Comparison of ENCODE assay signal across 8 mouse cellular contexts in the genomic region with DNA sequence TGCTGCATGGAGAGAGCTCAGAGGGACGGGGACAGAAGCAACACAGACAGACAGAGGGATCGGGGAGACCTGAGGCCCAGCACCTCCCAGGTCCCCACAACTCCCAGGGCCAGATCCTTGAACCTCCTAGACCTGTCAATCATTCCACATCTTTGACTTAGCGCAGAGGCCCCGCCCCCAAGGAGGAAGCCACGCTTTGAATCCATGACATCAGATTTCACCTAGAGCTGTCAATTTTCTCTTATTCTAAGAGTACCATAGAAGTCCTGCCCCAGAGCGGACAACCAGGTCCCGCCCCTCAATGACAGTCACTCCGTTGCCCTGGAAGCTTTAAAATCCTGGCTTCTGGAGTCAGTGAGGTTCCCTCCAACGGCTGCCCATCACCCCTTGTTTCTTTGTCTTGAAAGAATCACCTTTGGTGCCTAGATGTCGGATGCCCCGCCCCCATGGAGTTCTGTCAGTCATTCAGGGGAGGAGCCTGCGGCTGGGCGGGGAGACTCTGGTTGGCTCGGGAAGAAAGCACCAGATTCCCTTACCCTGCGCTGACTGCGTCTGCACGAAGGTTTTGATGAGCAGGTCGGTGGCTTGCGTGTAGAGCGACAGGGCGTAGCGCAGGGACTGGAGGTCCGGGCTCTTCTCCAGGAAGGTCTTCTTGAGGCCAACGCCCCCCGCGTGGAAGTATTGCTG. TPM values are rescaled to one million over a fixed set of nuclear protein-coding genes. Genes with fewer than 3 reads are reported as not detected.
DNase-seq lines count a peak whose midpoint lies in the region.

No protein-coding gene starts in this region.

- intact Hi-C loops in heart, postnatal 36 days (cut with DNase I) = loop anchor here (1.0 kb wide), 1 partner anchor 73 kb away; no protein-coding TSS in a partner anchor
- intact Hi-C loops in left cerebral cortex, postnatal 25 days (cut with DNase I) = loop anchor here (2.0 kb wide), 1 partner anchor 73 kb away; no protein-coding TSS in a partner anchor

- DNase-seq in urinary bladder, postnatal 14 days (ENCODE audit: low spot score) = peak; percentile 53
- no peak for DNase-seq in urinary bladder, postnatal 4 days (ENCODE audit: low spot score in 2 of 2)
- DNase-seq in embryo, embryonic 9.5 days (ENCODE audit: extremely low spot score) = peak; percentile 79
- DNase-seq in heart, postnatal 36 days = peak; percentile 35 to 49
- DNase-seq in kidney, postnatal 4 days = peak; percentile 70 to 80
- DNase-seq in mesoderm, embryonic 11.5 days (ENCODE audit: low read depth, low spot score) = peak; percentile 52
- DNase-seq in testis, postnatal 10 days (ENCODE audit: low spot score) = peak; percentile 75
- no peak for DNase-seq in left cerebral cortex, postnatal 25 days (ENCODE audit: low spot score in 2 of 2)

RNA-seq across cellular contexts. Expression of a gene that starts 23.3 kb away (rescaled TPM):
- total RNA-seq in heart, postnatal 36 days (2021) = 10 to 100 TPM; 40.2 to 45.2 TPM
- 10 to 100 TPM; 49.3 to 51.5 TPM for total RNA-seq in left cerebral cortex, postnatal 25 days (2021)

RNA-seq across cellular contexts. Expression of a gene that starts 36.7 kb away (rescaled TPM):
- 1 to 10 TPM in 1 of 2 experiments, under 1 TPM in 1; 0.58 to 1.2 TPM for total RNA-seq in heart, postnatal 36 days (2021)
- 1 to 10 TPM; 3.6 to 4.2 TPM for total RNA-seq in left cerebral cortex, postnatal 25 days (2021)

RNA-seq across cellular contexts. Expression of a gene that starts 37.4 kb away (rescaled TPM):
- under 1 TPM; 0.49 to 0.64 TPM for total RNA-seq in heart, postnatal 36 days (2021)
- total RNA-seq in left cerebral cortex, postnatal 25 days (2021) = 100 to 1,000 TPM; 318 to 327 TPM

RNA-seq across cellular contexts. Expression of a gene that starts 42.0 kb away (rescaled TPM):
- 1 to 10 TPM; 8.2 to 8.6 TPM for total RNA-seq in heart, postnatal 36 days (2021)
- 1 to 10 TPM; 3.9 to 4.8 TPM for total RNA-seq in left cerebral cortex, postnatal 25 days (2021)

RNA-seq across cellular contexts. Expression of a gene that starts 42.1 kb away (rescaled TPM):
- total RNA-seq in heart, postnatal 36 days (2021) = 10 to 100 TPM; 64.7 to 69.7 TPM
- 10 to 100 TPM; 35.1 to 38.7 TPM for total RNA-seq in left cerebral cortex, postnatal 25 days (2021)

Comparison
In these comparisons a context has a peak if more than half of its experiments do, and no peak if none do; other contexts are left out.
1. DNase-seq: peak in urinary bladder, postnatal 14 days (single experiment), embryo, embryonic 9.5 days (single experiment), heart, postnatal 36 days (2 of 2), kidney, postnatal 4 days (2 of 2), mesoderm, embryonic 11.5 days (single experiment) and testis, postnatal 10 days (single experiment); none in urinary bladder, postnatal 4 days (0 of 2) and left cerebral cortex, postnatal 25 days (0 of 2).
2. RNA of a gene that starts 37.4 kb away (total RNA-seq): 318 to 327 TPM in left cerebral cortex, postnatal 25 days; 0.49 to 0.64 TPM in heart, postnatal 36 days; every median in the first group is over 100 times any median in the second.